Mouse (Mus musculus): ENCODE data around the gene Exoc4.

Exoc4 gene

GRCm38 (mm10) chr6:33248894-33249758 is at the start of gene Exoc4:
Exoc4 (plus strand) TSS chr6:33249085.
- peak; percentile 78 to 89 for DNase-seq (ENCODE audit: low spot score in 2 of 2)

GRCm38 (mm10) chr6:33218780-33219179 is 30.1 kb upstream of the Exoc4 start:
- no peak for DNase-seq (ENCODE audit: low spot score in 2 of 2)

GRCm38 (mm10) chr6:33226700-33227099 is 22.2 kb upstream of the Exoc4 start:
- no peak for DNase-seq (ENCODE audit: low spot score in 2 of 2)

- no peak for DNase-seq (ENCODE audit: low spot score in 2 of 2)
These were observed 21.5 kb upstream of the Exoc4 start for GRCm38 (mm10) chr6:33227371-33227770.

GRCm38 (mm10) chr6:33241250-33241649 is 7.6 kb upstream of the Exoc4 start:
- DNase-seq (ENCODE audit: low spot score in 2 of 2), result no peak

- DNase-seq (ENCODE audit: low spot score in 2 of 2), result no peak
These were observed 4.3 kb upstream of the Exoc4 start for GRCm38 (mm10) chr6:33244546-33244945.

GRCm38 (mm10) chr6:33247146-33247545 is 1.7 kb upstream of the Exoc4 start:
- no peak for DNase-seq (ENCODE audit: low spot score in 2 of 2)

GRCm38 (mm10) chr6:33247576-33248355 is 1.1 kb upstream of the Exoc4 start:
- DNase-seq (ENCODE audit: low spot score in 2 of 2), result no peak

- DNase-seq (ENCODE audit: low spot score in 2 of 2), result no peak
These were observed 7.8 kb downstream of the Exoc4 start for GRCm38 (mm10) chr6:33256638-33257037.

GRCm38 (mm10) chr6:33257076-33257789 is 8.3 kb downstream of the Exoc4 start:
- DNase-seq (ENCODE audit: low spot score in 2 of 2), result no peak

- no peak for DNase-seq (ENCODE audit: low spot score in 2 of 2)
These were observed 11.0 kb downstream of the Exoc4 start for GRCm38 (mm10) chr6:33259926-33260325.

- no peak for DNase-seq (ENCODE audit: low spot score in 2 of 2)
These were observed 12.7 kb downstream of the Exoc4 start for GRCm38 (mm10) chr6:33261606-33262005.

- DNase-seq (ENCODE audit: low spot score in 2 of 2), result no peak
These were observed 15.1 kb downstream of the Exoc4 start for GRCm38 (mm10) chr6:33263950-33264349.

GRCm38 (mm10) chr6:33264388-33264787 is 15.5 kb downstream of the Exoc4 start:
- no peak for DNase-seq (ENCODE audit: low spot score in 2 of 2)

GRCm38 (mm10) chr6:33267571-33267970 is 18.7 kb downstream of the Exoc4 start:
- no peak for DNase-seq (ENCODE audit: low spot score in 2 of 2)

- no peak for DNase-seq (ENCODE audit: low spot score in 2 of 2)
These were observed 34.6 kb downstream of the Exoc4 start for GRCm38 (mm10) chr6:33283523-33283922.

GRCm38 (mm10) chr6:33283936-33284335 is 35.1 kb downstream of the Exoc4 start:
- no peak for DNase-seq (ENCODE audit: low spot score in 2 of 2)

- DNase-seq (ENCODE audit: low spot score in 2 of 2), result no peak
These were observed 37.5 kb downstream of the Exoc4 start for GRCm38 (mm10) chr6:33286376-33286775.

GRCm38 (mm10) chr6:33294626-33295025 is 45.7 kb downstream of the Exoc4 start:
- DNase-seq (ENCODE audit: low spot score in 2 of 2), result no peak

GRCm38 (mm10) chr6:33297566-33297965 is 48.7 kb downstream of the Exoc4 start:
- no peak for DNase-seq (ENCODE audit: low spot score in 2 of 2)

- no peak for DNase-seq (ENCODE audit: low spot score in 2 of 2)
These were observed 49.9 kb downstream of the Exoc4 start for GRCm38 (mm10) chr6:33298768-33299167.

- DNase-seq (ENCODE audit: low spot score in 2 of 2), result no peak
These were observed 57.1 kb downstream of the Exoc4 start for GRCm38 (mm10) chr6:33305996-33306395.
